Mouse (Mus musculus) T-helper 1 cell (primary cell): Measurements from ENCODE around the gene Agbl4.

Source experiments
- in situ Hi-C: fragments of 300-600 bp; cut with MboI, MseI; formaldehyde crosslinking; loops from one replicate; pipeline ENCODE4 v1.15.1; 2025; ENCODE audit warnings: high pct_unique_total_duplicates

Agbl4 gene

DNA sequence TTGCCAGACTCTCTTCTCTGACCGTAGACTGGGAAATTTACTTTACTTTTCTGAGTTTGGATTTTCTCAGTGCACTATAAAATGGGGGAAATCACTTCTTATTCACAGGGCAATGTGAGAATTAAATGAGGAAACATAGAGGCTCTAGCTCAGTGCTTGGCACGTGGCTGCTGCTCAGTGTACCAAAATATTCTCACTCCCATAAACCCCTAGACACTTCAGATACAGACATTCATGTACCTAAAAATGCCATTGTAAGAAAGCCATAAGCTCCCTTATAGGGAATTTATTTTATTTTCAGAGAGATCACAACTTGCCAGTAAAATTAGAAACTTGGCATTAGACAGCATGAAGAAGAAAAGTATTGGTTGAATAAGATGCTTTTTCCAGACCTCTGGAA, 883.5 kb downstream of the Agbl4 start:
- in situ Hi-C loops = no loop called here

DNA sequence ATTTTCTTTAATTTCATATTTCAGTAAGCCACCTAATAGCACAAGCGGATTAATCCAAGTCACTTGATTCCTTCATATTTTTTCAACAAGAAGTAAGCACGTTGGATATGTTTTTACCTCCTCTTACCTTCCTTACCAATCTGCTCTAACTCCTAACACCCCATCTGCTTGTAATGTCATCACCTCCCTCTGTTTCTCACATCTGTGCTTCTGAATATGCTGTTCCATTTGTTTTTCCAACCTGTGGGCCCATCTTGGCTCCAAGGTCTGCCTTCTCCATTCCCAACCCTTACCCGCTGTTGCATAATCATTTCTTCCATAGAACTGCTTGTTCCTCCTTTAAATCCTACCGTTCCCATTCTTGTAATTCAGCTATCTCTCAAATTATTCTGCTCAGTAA, 884.4 kb downstream of the Agbl4 start:
- in situ Hi-C loops = no loop called here

DNA sequence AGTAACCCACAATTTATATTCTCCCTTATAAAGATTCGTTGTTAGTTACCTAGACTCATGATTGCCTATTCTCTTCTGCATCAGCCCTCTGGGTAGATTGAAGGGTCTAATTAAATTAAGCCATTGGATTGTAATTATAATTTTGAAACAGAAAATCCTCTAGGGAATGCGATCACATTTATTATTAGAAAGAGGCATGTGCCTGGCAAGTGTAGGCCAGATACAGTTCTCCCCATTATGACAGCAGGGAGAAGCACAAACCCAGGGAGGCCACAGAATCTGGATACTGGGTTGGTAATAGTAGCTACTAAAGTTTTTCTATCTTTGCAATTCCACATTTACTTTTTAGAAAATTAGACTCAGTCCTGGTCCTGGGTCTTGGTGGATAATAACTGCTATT, 887.2 kb downstream of the Agbl4 start:
- in situ Hi-C loops = no loop called here

DNA sequence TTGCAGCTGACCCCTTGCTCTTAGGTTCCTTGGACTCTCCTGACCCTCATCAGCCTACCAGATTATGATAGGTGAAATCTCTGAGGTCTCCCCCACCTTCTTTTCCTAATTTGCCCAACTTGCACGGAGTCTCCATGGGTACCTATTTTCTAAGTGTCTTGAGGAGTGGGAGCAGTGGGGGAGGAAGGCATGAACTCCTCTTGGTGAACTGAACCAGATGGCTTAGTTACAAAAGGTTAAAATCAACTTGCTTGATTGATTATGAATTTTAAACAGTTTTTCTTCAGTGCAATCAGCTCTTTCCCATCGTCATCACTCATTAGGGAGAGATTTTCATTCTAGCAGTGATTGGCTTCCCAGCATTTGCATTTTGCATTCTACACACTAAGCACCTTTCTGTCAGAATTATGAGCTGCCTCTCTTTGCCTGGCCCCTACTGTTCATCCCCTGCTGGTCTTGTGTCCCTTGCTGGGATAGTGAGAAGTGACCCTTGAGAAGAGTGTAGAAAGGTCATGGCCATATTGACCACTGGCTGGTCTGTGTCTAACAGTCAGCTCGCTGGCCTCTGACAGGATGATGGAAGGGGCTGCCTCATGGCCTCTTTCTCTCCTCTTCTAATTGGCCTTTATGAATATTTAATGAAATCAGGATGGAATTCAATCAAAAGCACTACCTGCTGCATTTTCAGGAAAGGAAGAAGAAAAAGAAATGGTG, 897.2 kb downstream of the Agbl4 start:
- in situ Hi-C loops = no loop called here

DNA sequence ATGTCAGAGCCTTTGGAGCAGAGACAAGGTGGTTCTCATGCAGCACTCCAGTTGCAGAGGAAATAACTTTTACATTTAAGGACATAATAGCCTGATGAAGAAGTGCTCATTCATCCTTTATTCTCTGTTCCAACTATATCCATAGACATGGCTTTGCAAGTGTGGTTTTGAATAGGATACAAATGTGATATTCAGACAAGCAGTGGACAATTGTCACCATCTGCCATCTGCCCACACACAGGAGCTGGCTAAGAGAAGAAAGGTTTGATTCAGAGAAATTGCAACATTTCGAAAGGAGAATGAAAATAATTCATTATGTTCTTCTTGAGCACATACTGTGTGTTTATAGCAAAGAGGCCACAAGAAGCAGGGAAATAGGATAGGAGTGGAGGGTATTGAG, 909.1 kb downstream of the Agbl4 start:
- in situ Hi-C loops = no loop called here

DNA sequence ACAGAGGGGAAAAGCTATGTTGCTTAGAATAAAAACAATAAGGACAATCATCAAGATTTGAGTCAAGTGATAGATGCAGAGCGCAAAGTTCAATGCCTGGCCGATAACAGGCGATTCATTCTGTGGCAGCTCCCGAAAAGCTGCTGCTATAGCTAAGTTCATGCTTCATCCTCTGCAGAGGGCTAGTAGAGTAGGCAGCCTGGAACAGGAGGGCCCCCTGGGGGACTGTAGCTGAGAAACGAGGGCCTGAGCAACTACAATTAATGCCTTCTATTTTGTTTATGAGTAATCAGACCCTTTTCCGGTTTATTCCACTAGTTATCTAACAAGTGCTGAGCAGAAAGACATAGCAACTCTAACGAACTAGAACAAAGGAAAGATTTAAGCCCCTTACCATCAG, 909.7 kb downstream of the Agbl4 start:
- in situ Hi-C loops = no loop called here

DNA sequence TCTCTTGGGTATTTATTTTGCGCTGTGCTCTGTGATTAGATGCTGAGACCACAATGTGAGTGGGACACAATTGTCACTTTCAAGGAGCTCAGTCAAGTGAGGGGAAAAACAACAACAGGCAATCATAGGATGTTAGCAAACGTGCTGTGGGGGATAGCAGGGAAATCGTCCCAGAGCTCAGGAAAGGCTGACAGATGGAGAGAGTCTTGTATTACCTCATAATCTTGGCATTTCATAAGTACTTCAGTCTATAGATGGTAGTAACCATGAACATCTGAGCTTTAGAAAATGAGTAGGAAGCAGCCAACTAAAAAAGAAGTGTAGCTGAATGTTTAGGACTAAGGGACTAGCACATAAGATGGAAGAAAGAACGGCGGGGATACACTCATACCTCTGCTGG, 910.2 kb downstream of the Agbl4 start:
- in situ Hi-C loops = no loop called here

DNA sequence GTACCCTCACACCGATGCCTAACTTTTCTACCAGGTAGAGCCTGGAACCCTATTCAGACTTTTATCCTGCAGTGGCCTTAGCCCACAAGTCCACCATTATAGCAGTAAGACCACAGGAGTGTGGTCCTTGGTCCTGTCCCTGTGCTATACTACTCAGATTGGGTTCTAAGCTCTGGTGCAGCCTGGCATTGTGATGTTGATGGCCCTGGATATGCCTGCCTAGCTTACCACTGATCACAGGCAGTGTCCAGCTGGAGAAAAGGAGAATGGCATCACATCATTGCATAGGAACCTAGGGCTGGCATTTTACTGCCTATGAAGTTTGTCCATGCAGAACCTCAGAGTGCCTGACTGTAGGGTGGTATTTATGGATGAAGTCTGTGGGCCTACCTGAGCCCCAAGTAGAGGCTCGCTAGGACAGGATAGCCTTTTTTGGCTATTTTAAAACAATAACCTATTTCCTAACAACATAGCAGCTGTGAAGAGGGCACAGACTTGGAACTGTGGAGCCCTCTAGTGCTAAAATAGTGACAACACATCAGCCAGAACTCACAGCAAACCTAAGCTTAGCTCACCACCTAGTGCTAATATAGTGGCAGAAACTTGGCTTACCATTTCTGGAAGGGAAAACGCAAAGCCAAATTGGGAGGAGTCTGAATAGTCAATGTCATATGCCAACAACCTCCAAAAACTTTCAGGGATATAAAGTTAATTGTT, 911.3 kb downstream of the Agbl4 start:
- in situ Hi-C loops = no loop called here

DNA sequence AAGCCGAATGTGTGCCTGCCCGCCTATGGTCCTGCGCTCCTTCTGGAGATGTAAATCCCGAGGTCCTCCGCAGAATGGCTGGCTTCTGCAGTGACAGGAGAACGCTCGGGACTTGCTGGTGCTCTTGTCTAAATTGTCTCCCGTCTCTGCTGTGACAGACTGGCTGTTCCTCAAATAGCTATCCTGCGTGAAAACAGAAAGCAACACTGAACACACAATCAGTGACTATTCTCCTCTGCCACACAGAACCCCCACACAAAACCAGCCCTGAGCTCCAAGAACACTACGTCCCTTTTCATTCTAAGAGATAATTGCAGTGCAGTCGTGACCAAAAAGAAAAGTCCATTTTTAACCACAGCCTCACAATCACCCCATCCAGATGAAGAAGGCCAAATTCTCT, 929.6 kb downstream of the Agbl4 start:
- in situ Hi-C loops = loop anchor here (10.0 kb wide), 1 partner anchor 298 kb away; no protein-coding TSS in a partner anchor

DNA sequence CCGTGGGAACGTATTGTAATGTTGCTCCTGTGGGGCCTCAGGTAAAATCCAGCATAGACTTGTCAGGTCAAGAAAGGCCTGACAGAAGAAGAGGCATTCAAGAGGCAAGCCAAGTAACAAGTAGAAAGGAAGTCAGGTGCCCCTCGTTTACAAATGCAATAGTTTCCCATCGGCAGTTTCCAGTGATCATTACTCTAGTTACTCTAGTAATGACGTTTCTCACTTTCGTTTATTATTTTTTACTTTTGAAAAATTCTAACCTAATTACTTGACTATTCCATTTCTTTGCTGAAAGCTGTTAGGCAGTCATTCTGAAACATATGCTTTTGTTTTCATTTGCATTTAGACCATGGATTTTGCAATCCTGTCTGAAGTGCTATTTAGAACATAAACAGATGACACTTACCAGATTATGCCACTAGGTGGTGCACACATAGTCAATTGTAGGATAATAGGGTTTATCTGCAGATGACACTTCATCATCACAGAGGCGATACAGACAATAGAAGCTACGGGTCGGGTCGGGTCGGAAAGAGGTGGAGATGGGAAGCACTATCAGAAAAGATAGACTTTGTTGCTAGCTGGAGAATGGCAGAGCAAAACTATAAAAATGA, 930.4 kb downstream of the Agbl4 start:
- in situ Hi-C loops = loop anchor here (10.0 kb wide), 1 partner anchor 297 kb away; no protein-coding TSS in a partner anchor

DNA sequence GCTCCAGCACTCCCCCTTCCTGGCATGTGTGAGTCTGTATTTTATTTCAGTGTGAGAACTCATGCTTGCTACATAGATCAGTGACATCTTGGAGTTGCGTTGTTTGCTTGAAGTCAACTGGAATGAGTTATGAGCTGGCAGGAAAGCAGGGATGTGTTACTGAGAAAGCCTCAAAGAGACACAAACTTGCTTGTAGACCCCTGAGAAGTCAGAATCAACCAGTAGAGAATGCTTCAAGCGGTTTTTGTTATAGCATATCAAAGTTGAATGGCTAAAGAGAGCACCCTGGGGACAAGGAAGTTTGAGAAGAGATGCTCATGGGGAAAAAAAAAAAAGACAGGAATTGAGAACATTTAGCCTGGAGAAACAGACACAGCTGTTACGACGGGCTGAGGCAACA, 932.0 kb downstream of the Agbl4 start:
- in situ Hi-C loops = loop anchor here (10.0 kb wide), 1 partner anchor 295 kb away; no protein-coding TSS in a partner anchor

DNA sequence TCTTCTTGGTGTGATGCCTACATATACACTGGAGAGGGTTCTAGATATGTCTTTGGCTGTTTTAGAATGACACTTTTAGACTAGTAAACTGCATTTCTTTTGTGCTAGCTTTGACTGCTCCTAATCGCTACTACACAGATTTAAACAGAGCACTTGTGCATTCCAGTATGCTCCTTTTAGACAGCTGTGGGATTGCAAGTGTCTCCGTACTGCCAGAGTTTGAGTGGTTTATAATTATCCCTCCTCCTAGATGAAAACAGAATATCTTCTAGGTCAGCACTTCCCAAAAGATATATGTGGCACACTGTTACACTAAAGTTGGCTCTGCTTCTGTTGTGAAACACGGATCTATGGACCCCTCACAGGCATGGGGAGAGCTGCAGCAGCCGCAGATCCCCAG, 935.4 kb downstream of the Agbl4 start:
- in situ Hi-C loops = no loop called here

DNA sequence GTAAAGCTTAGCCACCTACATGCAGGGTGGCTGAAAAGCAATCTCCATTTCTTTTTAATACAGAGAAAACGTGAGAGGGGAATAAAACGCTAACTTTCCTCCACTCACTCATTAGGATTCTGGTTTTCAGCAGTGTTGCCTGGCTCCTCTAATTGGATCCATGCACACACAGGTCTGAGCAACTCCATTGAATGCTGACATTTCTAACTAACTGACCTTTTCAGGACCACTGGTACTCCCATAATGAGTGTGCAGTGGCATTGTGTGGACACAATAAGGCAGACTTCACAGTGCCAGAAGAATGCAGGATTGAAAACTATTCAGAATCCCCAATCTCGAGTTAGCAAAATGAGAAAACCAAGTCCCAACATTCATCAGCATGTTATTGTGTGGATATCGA, 952.5 kb downstream of the Agbl4 start:
- in situ Hi-C loops = no loop called here

DNA sequence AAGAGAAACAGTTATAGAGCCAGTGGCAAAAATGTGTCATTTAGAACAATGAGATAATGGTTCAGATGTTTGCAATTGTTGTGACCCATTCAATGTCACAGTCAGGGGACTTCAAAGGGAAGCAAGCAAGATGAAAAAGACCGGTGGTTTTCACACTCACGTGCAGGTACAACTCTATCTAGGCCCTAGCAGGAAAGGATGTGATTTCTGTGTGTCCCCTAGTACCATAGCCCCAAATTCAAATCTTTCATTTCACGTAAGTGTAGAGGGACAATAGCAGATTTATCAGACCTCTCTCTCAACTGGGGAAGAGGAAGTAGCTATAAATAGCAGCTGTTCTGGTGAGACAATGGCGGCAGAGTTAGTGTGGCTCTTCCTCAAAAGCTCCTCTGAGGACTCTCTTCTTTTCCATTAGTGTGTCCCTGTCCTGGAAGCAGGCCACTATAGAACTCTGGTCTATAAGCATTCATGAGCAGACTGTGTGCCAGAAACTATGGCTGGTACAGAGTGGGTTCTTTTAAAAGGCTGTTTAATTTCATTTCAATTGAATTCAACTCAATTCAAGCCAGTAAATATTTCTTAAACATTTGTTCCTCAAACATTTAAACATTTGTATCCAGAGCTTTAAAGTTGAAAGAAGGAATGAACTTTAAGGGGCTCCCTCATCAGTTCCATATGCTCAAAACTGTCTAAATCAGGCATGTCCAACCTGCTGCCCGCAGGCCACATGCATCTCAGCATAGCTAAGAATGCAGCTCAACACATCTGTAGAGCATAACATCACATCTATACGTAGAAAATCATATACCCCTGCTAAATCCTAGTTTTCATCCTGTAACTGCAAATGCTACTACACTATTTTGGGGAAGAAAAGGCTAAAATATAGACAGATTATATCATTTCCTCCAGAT, 953.4 kb downstream of the Agbl4 start:
- in situ Hi-C loops = no loop called here

DNA sequence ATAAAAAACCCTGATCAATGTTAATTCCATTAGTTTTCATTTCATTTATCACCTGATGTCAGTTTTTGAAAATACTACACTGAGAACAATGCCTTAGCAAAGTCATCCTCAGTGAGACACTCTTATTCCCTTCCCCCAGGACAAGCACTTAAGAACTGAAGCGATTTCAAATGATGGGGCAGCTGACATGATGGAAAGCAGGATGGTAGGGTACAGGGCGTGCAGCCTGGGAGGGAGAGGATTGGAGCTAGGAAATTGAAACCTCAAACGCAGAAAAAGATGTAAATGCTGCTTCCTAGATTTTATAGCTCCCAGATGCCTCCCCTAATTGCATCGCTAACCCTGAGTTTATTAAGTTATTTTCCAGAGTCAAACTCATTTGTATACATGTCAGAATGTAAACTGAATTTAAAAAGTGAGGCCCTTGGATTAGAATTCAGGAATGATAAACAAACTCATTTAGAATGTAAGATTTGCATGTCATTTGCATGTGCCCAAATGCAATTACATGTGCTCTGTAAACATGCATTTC, 959.2 kb downstream of the Agbl4 start:
- in situ Hi-C loops = no loop called here

DNA sequence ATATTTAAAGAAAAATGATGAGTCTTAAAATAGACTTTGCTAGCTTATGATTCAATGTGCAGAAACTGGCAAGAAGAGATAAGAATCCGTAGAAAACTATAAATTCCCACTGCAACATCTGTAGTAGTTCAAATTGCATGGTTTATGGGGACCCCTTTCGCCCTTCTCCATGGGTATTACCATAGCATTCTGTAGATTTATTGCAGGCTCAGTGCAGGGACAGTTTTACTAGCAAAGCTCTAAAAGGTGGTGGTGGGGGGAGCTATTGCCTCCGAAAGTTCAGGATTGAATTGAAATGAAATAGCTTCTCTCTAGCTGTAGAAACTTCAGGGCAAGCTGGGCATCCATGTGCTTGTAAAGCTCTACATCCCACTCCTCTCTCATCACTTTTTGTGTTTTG, 959.7 kb downstream of the Agbl4 start:
- in situ Hi-C loops = no loop called here

DNA sequence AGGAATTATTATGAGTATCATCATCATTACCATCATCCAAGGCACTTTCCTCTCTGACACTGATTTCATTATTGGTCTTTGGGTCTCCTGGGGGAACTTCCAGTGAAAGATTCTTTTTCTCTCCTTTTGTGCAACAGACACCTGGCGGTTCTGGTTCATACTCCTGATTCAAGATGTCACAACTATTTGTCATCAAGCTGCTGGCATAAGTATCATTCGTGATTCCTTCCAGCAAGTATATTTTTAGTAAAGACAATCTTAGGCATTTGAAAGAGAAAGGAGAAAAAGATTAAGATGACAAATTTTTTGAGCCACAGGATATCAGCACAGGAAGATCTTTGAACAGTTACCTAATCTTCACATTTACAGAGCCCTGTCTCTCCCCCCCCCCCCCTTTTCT, 966.7 kb downstream of the Agbl4 start:
- in situ Hi-C loops = no loop called here

DNA sequence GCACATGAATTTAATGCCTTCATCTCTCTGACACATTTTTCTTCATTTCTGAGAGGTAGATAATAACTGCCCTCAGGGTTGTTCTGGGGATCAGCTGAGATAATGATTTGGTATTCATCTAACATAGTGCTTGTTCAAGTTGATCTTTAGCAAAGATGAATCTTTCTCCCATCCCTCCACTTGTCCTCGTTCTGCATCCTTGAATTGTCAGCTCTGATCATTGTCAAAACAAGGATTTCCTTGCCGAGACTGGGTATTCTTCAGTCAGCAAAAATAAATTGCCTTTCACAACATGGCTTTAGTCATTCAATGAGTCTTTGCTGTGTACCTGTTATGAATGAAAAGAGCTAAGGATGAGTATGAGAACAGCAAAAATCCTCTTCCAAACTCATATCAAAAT, 970.3 kb downstream of the Agbl4 start:
- in situ Hi-C loops = no loop called here

DNA sequence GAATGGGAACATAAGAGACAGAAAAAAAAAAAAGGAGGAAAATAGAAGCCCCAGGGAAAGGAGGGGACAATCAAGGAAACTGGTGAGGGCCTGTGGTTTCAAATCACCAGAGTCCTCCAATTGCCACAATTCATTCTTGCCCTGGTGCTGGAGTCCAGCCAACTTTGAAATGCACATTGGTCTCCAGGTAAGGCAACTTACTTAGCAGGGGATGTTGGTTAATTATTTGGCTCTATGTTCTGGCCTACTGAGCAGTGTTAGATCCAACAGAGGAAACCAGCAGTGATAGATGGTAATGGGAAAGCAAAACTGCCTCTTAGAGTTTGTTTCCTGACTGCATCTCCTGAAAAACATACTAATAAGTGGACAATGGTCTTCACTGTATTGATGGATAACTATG, 979.7 kb downstream of the Agbl4 start:
- in situ Hi-C loops = no loop called here

DNA sequence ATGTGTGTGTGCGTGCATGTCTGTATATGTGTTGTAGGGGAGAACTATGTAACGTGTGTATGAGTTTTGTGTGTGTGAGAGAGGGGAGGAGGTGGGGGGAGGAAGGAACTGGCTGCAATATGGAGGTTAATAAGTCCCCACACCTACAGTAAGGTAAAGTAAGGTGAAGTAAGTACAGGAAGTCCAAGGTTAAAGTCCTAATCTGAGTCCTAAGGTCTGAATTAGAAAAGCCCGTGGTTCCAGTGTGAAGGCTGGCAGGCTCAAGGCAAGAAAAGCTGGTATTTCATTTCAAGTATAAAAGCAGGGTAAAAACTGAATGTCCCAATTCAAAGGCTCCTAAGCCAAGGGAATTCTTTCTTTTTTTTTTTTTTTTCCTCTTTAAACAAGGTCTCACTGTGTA, 980.6 kb downstream of the Agbl4 start:
- in situ Hi-C loops = no loop called here

DNA sequence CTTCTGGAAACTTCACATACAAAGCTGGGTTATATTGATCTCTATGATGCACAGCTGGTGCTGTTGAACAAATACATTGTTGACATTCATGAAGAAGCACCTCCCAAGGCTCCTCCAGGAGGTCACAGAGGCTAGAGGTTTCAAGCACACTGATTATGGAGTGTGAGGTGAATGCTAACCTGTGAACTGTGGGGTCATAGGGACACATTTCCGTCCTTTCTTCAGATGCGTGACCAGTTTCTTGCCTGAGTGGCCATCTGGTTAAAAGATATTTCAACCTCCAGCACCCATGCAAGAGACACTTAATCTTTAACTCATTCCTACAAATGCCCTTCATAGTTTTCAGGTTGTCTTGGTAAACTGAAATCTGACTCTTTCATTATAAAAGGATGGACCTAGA, 985.6 kb downstream of the Agbl4 start:
- in situ Hi-C loops = no loop called here

DNA sequence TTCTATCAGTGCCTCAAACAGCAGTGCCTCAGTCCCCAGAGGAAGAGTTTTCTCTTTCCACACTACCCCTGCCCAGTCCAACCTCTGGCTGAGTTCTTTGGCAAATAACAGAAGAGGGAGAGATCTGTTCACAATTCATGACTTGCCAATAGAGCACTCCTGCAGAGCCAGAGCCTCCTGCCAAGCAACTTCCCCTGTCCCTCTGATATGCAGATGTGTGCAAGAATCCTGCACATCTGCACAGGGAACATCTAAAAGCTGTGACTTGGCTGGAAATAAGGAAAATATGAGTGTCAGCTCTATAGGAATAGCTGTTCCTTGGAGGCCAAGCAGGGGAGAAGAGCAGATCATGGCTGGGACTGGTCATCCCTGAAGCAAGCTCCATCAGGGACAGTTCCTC, 993.3 kb downstream of the Agbl4 start:
- in situ Hi-C loops = loop anchor here (10.0 kb wide), 1 partner anchor 1844 kb away; no protein-coding TSS in a partner anchor
